Mouse (Mus musculus): ENCODE measurements around the gene Magi2.

- no peak for TF ChIP-seq CTCF (IDR thresholded peaks at IDR 0.05; ENCODE audit: extremely low read depth, insufficient read length, insufficient replicate concordance, low read depth, low read length)
- no peak for TF ChIP-seq POLR2A (IDR thresholded peaks at IDR 0.05; ENCODE audit: low read depth, low read length)
Measured at GRCm38 (mm10) chr5:19633976-19634375, 407.1 kb downstream of the Magi2 start.
